Mouse (Mus musculus): ENCODE data around the gene Lgals4.
A peak's percentile ranks its signal among the peaks of the same experiment; 100 is the strongest.

Gene Lgals4

DNA sequence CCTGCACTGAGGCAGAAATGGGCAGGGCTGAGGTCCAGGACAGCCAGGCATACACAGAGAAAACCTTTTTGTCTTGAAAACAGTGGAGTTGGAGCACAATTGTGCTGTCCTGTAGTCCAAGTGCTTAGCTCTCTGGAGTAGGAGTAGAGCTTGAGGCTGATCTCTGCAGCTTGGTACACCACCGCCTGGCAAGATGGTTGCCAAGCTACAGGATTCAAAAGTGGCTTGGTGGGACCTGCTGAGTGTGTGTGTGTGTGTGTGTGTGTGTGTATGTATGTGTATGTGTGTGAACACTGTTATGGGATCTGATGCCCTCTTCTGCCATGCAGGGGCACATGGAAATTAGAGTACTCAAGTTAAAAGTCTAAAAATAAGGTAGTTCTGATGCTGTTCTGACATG is 11.1 kb upstream of the Lgals4 start:
- DNase-seq (ENCODE audit: low spot score), result no peak

DNA sequence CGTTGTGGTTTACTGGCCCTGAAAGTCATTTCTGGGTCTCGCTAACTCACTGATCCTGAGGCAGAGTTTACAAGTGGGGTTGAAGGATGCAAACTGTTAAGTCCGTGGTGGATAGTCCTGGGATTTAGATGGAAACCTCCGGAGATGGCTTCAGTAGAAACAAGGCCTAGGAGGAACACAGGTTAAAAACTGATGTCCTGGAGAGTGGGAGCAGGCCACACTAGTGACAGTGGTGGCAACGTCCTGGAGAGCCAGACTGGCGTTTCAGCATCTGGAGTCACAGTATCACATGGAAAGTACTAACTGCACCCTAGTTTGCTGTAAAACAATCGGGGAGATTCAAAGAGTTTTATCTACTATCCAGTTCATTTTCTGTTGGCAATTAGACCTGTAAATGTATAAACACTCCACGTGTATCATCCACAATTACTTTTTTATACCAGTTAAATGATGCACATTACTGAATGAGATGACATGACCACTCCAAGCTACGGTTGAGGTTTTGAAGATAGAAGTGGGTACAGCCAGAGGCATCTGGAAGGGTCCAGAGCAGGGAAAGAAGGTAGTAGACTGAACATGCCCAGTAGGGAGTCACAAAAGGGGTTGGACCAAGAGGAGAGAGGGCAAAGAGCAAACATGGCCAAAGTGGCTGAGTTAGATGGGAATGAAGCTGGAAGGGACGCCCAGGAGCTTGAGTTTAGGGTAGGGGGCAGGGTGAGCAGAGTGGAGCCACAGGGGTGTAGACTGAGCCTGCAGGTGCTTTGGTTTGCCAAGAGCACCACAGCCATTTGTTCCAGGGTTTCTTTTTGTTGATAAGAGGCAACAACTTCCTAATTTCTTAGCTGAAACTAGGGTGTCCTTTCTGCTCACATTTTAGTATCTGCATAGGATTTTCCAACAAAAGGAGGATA is 10.4 kb upstream of the Lgals4 start:
- no peak for DNase-seq (ENCODE audit: low spot score)

DNA sequence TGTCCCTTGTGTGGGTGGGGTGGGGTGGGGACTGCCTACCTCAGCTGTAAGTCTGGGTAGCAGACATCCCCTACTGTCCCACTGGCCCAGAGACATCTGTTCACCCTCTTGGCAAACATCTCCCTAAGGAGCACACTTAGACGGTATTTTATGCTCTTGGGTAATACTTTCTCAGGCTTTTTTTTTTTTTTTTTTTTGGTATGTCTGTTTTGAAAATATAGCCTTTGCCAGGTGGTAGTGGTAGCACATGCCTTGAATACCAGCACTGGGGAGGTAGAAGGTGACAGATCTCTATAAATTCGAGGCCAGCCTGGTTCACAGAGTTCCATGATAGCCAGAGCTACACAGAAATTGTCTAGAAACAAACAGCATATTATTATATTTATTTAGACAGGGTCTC is 9.7 kb upstream of the Lgals4 start:
- DNase-seq (ENCODE audit: low spot score), result no peak

DNA sequence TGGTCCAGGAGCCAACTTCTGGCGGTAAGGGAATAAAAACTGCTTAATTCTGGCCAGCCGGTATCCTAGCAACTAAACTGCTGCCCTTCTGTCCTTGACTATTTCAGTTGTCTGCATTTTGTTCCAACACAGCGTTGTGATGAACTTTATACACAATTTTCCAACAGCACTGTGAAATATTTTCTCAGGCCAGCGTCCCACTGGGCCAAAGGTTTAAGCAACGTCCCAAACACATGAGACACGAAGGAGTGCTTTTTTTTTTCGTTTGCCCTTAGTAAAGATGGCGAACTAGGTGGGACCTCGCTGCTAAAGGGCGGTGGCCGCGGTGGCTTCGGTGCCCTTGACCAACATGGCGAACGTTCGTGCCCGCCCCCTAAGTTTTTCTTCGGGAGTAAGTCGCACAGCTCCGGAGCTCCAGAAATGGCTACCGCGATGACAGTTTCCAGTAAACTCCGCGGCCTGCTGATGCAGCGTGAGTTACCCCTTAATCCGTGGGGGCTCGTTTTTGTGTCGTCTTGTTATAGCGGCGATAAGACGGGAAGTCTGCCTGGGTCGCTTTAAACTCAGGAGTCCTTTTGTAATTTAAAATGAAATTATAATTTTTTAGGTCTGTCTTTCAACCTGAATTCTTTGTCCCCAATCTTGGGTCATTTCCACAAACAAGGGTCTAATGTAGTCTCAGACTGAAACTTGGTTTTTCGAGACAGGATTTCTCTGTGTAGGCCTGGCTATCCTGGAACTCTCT is 8.5 kb upstream of the Lgals4 start, which contains the start of gene Ech1:
Gene Ech1, plus strand, starts transcription at position 277 of the 745 bp plus-strand sequence.
- peak; percentile 88 for DNase-seq (ENCODE audit: low spot score)

DNA sequence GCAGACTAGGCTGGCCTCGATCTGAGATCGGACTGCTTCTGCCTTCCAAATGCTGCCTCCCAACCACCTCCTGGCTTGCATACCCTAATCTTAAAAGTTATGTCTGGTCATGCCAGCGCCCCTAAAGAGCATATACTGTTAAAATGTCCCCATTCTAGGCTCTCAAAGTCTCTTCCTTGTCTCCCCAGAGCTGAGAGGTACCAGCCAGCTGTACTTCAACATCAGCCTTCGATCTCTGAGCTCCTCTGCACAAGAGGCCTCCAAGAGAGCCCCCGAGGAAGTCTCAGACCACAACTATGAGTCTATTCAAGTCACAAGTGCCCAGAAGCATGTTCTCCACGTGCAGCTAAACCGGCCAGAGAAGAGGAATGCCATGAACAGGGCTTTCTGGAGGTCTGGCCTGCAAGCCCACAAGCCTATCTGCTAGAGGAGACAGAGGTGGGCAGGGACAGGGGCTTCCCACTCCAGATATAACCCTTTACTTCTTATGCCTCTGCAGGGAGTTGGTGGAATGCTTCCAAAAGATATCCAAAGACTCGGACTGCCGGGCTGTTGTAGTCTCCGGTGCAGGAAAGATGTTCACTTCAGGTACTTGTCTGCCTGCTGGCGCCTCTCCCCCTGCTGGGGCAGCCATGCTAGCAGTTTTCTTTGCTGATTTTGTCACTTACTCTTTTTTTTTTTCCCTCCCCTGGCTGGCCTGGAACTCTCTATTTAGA is 7.8 kb upstream of the Lgals4 start:
- DNase-seq (ENCODE audit: low spot score), result peak; percentile 47

DNA sequence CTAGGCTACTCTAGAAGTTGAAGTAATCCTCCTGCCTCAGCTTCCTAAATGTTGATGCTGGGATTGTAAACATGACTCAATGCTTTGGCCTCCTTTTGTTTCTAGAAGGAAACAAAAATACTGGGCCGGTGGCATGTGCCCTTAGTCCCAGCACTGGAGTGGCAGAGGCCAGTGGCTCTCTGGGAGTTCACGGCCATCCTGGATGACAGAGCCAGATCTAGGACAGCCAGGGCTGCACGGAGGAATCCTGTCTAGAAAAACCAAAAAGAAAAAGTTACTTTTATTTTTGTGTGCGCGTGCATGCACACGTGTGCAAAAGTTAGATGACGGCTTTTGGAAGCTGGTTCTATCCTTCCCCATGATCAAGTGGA is 7.3 kb upstream of the Lgals4 start:
- DNase-seq (ENCODE audit: low spot score), result no peak

DNA sequence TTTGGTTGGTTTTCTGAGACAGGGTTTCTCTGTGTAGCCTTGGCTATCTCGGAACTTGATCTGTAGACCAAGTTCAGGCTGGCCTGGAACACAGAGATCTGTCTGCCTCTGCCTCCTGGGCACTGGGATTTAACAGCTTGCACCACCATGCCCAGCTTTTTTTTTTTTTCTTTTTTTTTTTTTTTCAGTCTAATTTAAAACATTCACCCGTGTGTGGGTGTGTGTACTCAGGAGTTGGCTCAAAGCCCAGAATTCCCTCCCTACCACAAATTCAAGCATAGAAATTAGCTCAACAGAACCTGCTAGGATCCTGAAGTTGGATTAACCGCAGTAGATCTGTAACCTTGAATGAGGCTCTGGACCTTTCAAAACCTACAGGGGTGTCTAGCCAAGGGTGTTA is 6.3 kb upstream of the Lgals4 start:
- DNase-seq (ENCODE audit: low spot score), result no peak

DNA sequence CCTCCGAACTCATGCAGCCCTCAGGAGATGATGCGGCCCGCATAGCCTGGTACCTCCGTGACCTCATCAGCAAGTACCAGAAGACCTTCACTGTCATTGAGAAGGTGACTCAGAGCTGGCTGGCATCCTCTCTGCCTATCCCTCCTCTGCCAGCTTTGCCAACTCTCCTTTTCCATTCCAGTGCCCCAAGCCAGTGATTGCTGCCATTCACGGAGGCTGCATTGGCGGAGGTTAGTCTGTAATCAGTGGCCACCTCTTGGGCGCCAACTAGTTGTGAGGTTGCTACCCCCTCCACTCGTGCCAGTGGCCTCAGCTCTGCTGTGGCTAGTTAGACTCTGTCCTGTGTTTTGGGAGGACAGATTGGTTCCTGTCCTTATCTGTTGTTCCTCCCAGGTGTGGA is 3.8 kb upstream of the Lgals4 start:
- no peak for DNase-seq (ENCODE audit: low spot score)

DNA sequence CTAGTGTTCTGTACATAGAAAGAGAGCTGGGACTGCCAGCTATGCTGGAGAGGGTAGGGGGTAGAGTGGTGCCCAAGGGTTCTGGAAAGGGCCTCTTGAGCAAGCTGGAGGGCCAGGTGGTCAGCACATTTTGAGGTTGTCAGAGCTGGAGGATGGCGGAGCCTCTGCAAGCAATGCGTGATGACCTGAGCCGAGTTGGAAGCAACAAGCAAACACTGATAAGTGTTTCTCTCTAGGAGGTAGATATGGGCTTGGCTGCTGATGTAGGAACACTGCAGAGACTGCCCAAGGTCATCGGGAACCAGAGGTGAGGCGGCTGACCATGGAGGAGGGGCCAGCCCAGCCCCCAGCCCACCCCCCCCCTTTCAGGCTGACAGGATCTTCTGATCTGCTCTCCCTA is 2.7 kb upstream of the Lgals4 start:
- no peak for DNase-seq (ENCODE audit: low spot score)

DNA sequence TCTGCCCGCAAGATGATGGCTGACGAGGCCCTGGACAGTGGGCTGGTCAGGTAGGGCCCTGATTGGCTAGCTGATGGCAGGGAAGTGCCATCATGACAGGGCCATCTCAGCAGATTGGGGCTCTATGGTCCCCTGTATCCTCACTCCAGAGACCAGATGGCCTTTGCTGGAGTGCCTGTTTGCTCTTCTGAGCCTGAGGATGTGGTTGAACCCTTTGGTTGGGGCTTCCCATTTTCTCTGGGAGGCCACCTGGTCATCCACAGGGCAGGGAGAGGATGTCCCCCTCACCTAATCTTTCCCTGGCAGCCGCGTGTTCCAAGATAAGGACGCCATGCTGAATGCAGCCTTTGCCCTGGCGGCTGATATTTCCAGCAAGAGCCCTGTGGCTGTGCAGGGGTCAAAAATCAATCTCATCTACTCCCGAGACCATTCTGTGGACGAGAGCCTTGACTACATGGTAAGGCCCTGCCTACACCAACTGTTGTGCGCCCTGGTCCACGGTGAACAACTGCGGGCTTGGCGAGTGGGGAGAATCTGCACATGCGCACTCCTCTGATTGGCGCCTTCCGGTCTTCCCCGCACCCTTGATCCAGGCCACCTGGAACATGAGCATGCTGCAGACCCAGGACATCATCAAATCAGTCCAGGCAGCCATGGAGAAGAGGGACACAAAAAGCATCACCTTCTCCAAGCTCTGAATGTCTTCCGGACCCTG is 2.1 kb upstream of the Lgals4 start:
- no peak for DNase-seq (ENCODE audit: low spot score)

DNA sequence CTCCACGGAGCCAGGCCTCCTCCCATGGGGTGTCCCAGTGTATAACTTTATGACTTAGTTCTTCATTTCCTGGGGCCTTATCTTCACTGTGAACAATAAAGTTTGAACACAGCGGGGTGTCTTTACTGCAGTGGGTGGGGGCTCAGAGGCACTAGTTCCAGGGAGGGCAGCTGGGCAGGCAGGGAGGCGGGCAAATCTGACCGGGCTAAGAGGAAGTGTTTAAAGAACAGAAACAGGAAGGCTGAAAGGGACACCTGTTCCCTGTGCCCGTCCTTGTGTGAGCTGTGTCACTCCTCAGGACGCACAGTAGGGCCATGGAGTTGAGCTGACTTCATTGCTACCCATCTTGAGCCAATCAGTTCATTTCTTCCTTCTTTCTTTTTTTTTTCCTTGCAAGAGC is 1.5 kb upstream of the Lgals4 start:
- no peak for DNase-seq (ENCODE audit: low spot score)

DNA sequence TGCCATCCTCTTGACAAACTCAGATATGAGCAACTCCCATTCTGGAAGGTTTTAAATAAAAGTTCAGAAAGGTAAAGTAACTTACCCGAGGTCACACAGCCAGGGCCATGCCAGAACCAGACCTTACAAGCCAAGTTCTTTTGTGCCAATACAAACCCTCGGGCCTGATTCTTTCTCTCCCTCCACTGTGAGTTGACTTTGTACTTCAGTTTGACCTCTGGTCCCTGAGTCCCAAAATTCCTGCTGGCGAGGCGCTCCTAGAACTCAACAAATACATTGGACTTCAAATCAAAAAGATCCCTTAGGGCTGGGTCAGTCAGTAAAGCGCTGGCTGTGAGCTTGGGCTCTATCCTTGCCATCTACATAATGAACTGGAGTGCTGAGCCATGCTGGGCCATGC is 3.3 kb downstream of the Lgals4 start:
- no peak for DNase-seq (ENCODE audit: low spot score)

DNA sequence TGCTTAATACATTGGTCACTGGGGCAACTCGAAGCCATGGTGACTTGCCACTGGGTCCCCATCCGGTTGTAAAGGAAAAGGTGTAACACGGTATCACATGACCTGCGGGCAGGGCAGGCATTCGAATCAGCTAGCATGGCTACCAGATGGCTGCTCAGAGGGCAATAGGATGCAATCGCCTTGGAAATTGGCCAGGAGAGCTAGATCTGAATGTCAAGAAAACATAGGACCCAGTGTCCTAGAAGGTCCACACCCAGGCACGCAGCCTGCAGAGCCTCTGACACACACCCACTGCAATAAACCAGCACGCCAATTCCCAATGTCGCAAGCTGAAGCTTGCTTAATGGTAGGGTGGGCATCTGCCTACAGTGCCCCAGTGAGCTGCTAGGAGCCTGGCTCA is 4.7 kb downstream of the Lgals4 start:
- DNase-seq (ENCODE audit: low spot score), result no peak

DNA sequence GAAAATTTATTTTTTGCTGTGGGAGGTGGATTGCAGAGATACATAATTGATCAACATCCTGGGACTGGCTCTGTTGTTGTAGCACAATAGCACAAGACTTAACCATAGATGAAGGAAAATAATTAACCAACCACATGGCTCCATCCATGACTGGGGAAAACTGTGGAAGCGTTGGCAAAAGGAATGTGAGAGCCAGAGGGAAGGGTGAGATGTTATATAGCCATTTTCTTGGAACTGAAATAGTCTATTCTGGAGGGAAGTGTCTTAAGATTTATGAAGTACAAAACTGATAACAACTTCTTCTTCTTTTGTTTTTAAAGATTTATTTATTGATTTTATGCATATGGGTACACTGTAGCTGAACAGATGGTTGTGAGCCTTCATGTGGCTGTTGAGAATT is 13.6 kb downstream of the Lgals4 start:
- no peak for DNase-seq (ENCODE audit: low spot score)

DNA sequence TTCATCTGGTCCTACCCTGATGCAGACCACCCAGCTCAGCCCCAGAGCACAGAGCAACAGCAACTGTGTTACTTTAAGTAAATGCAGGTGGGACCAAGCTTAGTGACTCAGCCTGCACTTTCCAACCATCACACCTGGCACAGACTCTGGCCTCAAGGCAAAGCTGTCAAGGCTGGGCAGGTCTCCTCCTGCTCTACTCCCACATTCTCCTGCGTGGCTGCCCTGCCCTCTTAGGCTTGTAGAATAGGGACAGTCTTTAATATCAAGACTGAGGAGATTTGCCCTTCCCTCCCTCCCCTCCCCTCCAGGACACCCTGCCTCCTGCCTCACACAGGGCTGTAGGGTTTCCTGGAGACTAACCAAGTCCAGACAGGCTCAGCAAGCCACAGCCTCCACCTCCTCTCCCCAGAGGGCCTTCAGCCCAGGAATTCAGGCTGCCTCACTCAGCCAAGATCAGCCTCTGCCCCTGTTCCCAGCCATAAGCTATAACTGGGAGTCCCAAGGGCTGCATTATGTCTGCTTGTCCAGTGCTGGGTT is 16.1 kb downstream of the Lgals4 start:
- no peak for DNase-seq (ENCODE audit: low spot score)

DNA sequence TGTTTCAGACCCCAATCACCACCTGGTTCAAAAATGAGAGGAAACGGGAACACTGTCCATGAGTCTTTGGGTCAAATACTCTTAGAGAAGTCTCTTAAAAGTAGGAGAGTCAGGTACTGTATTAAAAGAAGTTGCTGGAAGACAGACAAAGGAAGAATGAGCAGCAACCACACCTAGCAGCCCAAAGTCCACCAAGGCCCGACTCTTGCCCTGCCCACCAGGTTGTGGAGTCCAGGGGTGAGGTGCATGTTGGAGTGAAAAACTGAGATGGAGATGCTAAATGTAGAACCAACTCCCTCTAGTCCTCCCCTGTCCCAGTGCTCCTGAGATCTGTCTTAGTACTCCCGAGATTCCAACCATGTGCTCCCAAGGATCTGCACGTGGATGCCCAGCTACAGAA is 17.0 kb downstream of the Lgals4 start:
- no peak for DNase-seq (ENCODE audit: low spot score)

DNA sequence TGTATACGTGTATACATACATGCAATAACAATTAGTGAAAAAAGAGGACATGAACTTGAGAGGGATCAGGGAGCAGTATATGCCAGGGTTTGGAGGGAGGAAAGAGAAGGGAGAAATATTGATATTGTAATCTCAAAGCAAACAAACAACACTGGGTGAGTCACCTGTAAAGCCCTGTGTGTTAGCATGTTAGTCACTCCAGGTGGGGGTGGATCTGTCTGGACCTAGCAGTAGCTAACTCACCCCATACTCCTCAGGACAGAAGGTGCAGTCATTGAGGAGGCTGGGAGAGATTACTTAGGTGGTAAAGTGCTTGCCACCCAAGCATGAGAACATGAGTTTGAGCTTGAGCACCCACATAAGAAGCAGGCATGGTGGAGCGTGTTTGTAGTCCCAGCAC is 26.3 kb downstream of the Lgals4 start:
- no peak for DNase-seq (ENCODE audit: low spot score)

DNA sequence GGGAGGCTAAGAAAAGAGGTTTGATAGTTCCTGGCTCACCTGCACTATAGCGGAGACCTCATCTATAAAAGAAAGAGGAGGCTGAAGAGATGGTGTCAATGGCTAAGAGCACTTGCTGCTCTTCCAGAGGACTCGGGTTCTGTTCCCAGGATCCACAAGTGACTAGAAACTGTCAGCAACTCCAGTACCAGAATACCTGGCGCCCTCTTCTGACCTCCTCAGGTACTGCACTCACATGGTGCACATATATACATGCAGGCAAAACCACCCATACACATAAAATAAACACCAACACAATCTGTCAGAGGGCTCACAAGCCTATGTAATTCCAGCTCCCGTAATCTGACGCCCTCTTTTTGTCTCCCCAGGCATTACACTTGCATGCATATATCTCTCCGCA is 27.2 kb downstream of the Lgals4 start:
- peak; percentile 29 for DNase-seq (ENCODE audit: low spot score)

DNA sequence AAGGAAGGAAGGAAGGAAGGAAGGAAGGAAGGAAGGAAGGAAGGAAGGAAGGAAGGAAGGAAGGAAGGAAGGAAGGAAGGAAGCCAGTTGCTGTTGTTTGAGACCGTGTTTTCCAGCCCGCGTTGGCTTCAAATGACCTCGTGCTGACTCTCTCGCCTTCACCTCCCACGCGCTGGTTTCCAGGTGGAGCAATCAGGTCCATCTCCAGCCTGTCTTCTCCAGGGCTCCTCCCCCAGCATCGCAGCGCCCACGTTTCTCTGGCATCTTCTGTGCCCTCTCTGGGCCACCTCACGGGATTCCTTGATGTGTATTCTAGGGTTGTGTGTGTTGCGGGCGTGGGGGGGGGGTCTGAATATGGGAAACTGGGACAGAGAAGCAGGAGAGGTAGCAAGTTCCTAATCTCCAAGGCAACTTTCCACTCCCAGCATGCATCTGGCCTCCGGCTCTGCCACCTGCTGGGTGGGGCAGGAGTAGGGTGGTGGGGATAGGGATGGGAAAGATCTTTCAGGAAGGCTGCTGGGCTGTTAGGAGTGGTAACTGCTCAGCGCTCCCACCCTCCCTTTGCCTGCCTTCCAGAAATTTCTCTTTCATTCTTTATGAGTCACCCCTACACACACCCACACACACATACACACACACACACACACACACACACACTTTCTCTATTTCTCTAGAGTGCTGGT is 29.3 kb downstream of the Lgals4 start:
- DNase-seq (ENCODE audit: low spot score), result no peak

DNA sequence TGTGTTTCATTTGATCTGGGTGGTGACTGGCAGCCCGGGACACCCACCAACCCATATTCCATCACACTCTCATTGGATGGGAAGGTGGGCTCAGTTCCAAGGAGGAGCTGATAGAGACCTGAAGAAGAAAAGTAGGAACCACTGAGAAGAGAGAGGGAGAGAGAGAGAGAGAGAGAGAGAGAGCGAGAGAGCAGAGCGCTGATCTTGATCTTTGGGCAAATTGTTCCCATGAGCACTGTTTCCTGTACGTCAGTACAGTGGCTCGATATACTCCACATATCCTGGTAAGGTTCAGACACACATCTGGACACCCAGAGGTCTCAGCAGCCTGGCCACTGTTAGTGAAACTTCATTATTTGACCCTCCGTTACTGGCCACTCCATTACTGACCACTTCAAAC is 29.9 kb downstream of the Lgals4 start, which contains the start of gene Lgals7:
Gene Lgals7, plus strand, starts transcription at position 314 of the 400 bp plus-strand sequence.
- no peak for DNase-seq (ENCODE audit: low spot score)

DNA sequence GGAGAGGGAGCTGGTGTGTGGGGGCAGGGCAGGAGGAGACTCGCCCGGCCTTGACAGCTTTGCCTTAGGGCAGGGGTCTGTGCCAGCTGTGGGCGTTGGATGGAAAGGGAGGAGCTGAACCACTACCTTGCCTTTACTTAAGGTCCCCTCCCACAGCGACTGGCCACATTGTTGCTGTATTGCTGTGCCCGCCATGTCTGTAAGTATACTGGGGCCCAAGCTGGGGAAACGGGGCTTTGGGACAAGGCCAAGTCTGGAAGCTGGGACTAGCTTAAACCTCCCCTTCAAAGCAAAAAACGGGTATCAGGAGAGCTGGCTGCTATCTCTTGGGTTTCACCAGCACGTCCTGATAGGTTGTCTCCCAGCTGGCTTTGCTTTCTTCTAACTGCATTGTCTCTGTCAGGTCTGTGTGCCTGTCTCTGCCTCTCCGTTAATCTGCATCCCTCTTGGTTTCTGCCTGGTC is 30.7 kb downstream of the Lgals4 start:
- DNase-seq (ENCODE audit: low spot score), result no peak
